9 mouse cellular contexts compared by ENCODE assay signal in the genomic region with DNA sequence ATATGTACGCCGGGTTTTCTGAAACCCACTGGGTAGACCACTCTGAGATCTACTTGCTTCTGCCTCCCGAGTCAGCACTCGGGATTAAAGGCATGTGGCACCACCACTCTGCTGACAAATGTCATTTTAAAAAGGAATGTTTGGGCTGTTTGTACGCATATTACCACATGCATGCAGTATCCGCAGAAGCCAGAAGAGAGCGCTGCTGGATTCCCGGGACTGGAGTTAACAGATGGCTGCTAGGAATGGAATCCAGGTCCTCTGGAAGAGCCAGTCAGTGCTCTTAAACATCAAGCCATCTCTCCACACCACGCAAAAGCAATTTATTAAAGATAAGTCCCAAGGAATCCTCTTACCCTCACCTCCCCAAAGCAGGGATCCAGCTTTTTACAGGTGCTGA. TPM values are rescaled to one million over a fixed set of nuclear protein-coding genes. Genes with fewer than 3 reads are reported as not detected.
DNase-seq lines count a peak whose midpoint lies in the region; ATAC-seq and TF ChIP-seq lines count a peak whose summit lies in the region.
"Had no signal": no experiment of that assay in that cellular context is flagged by ENCODE, and none has a peak within 500 bp of the region (broad histone marks: within the 10 kb centered on the region; RNA-seq: fewer than 3 reads in every experiment).

No protein-coding gene starts in this region.

- no peaks in the 10 kb centered on the region for H3K27me3 ChIP-seq in hindbrain, embryonic 10.5 days (ENCODE audit: insufficient read depth, poor library complexity, severe bottlenecking)
- H3K27me3 ChIP-seq in hindbrain, embryonic 16.5 days (replicated peaks; ENCODE audit: control insufficient read depth, insufficient read depth, low read length), result no peaks in the 10 kb centered on the region
- no peaks in the 10 kb centered on the region for H3K27me3 ChIP-seq in limb, embryonic 11.5 days (ENCODE audit: control insufficient read depth, insufficient read depth, low read length)

- no peak overlapping the region for H3K9ac ChIP-seq in hindbrain, embryonic 16.5 days (ENCODE audit: low read depth, low read length)
- no peak overlapping the region for H3K9ac ChIP-seq in limb, embryonic 11.5 days (ENCODE audit: low read length)

- no peak overlapping the region for H3K27ac ChIP-seq in hindbrain, embryonic 10.5 days
- no peak overlapping the region for H3K27ac ChIP-seq in hindbrain, embryonic 16.5 days (ENCODE audit: low read depth, low read length)
- no peak overlapping the region for H3K27ac ChIP-seq in bone marrow, adult 2 months (ENCODE audit: control insufficient read depth, insufficient read depth, low read depth, low read length, poor library complexity)
- no peak overlapping the region for H3K27ac ChIP-seq in limb, embryonic 11.5 days (replicated peaks; ENCODE audit: low read depth, low read length)

- H3K36me3 ChIP-seq in hindbrain, embryonic 10.5 days, result peaks cover 49% of the 10 kb centered on the region
- H3K36me3 ChIP-seq in hindbrain, embryonic 16.5 days (ENCODE audit: control insufficient read depth, insufficient read depth, low read length), result peaks cover 5% of the 10 kb centered on the region; the same call in 1 of the 2 replicates
- H3K36me3 ChIP-seq in limb, embryonic 11.5 days (ENCODE audit: control insufficient read depth, insufficient read depth, low read length), result peaks cover 6% of the 10 kb centered on the region; the same call in 1 of the 2 replicates

- DNase-seq in hindbrain, embryonic 10.5 days (ENCODE audit: low spot score), result peak; percentile 46
- peak; percentile 64 for DNase-seq in right cerebral cortex, postnatal 14 days
- DNase-seq in right cerebral cortex, postnatal 36 days (ENCODE audit: low spot score in 2 of 2), result no peak
- peak; percentile 67 for DNase-seq in limb, embryonic 11.5 days (ENCODE audit: low spot score)
- DNase-seq in gastrocnemius, postnatal 36 days, result no peak

- no peaks in the 10 kb centered on the region for H3K9me3 ChIP-seq in hindbrain, embryonic 10.5 days
- no peaks in the 10 kb centered on the region for H3K9me3 ChIP-seq in hindbrain, embryonic 16.5 days (ENCODE audit: control insufficient read depth, low read length)
- H3K9me3 ChIP-seq in limb, embryonic 11.5 days (ENCODE audit: control insufficient read depth, low read length), result no peaks in the 10 kb centered on the region

- H3K4me1 ChIP-seq in hindbrain, embryonic 10.5 days (replicated peaks), result no peaks in the 10 kb centered on the region; the same call in 1 of the 2 replicates
- no peaks in the 10 kb centered on the region for H3K4me1 ChIP-seq in hindbrain, embryonic 16.5 days (ENCODE audit: control insufficient read depth, insufficient read depth, low read depth, low read length)
- no peaks in the 10 kb centered on the region for H3K4me1 ChIP-seq in bone marrow, adult 2 months (ENCODE audit: control insufficient read depth, insufficient read depth, low read length)
- H3K4me1 ChIP-seq in limb, embryonic 11.5 days (ENCODE audit: control insufficient read depth, insufficient read depth, low read length), result no peaks in the 10 kb centered on the region

- 0 out of 2 replicates have a peak, but pooled peaks have one; percentile 3 for TF ChIP-seq CTCF in bone marrow, adult 2 months (IDR thresholded peaks at IDR 0.05; ENCODE audit: control insufficient read depth, insufficient read depth, low read length)

- H3K4me2 ChIP-seq in hindbrain, embryonic 16.5 days (ENCODE audit: low read length), result no peak overlapping the region
- H3K4me2 ChIP-seq in limb, embryonic 11.5 days (ENCODE audit: low read depth, severe bottlenecking), result no peak overlapping the region

- ATAC-seq in hindbrain, embryonic 16.5 days, result no peak
- no peak for ATAC-seq in limb, embryonic 11.5 days (ENCODE audit: insufficient number of reproducible peaks, low FRiP score, low TSS enrichment, low read depth)
- ATAC-seq in activated CD4-positive, CD25-positive, alpha-beta regulatory T cell, adult 4 months, result no peak

- intact Hi-C loops in gastrocnemius, postnatal 36 days (cut with DNase I), result no loop called here

- 75% methylated on average over 9 of the region's 9 CpGs for WGBS in hindbrain, embryonic 10.5 days
- WGBS in hindbrain, embryonic 16.5 days, result 74% methylated on average over 9 of the region's 9 CpGs
- 86% methylated on average over 9 of the region's 9 CpGs for WGBS in bone marrow, adult 2 months
- 75% methylated on average over 9 of the region's 9 CpGs for WGBS in limb, embryonic 11.5 days

- no peak overlapping the region for H3K4me3 ChIP-seq in hindbrain, embryonic 10.5 days
- no peak overlapping the region for H3K4me3 ChIP-seq in hindbrain, embryonic 16.5 days (ENCODE audit: low read length)
- no peak overlapping the region for H3K4me3 ChIP-seq in bone marrow, adult 2 months (replicated peaks; ENCODE audit: control insufficient read depth, low read depth, low read length)
- H3K4me3 ChIP-seq in limb, embryonic 11.5 days (ENCODE audit: low read depth, low read length), result no peak overlapping the region

- no peak for TF ChIP-seq POLR2A in bone marrow, adult 2 months (IDR thresholded peaks at IDR 0.05; ENCODE audit: borderline replicate concordance, control insufficient read depth, low read depth, low read length)

RNA-seq across cellular contexts. Expression of a gene that starts 31.4 kb away (rescaled TPM):
- 136 and 142 TPM in 2 replicates for polyA plus RNA-seq in hindbrain, embryonic 10.5 days (2016; fragmentation: Nextera tagmentation; extraction: Ambion mirVana)
- polyA plus RNA-seq in hindbrain, embryonic 16.5 days (2015; fragmentation: Nextera tagmentation; extraction: Ambion mirVana), result 92.7 and 102 TPM in 2 replicates
- polyA plus RNA-seq in bone marrow, adult 2 months (2011; ENCODE audit: insufficient read depth, insufficient read length, low replicate concordance, missing spikeins), result 9.9 and 14.7 TPM in 2 replicates
- polyA plus RNA-seq in limb, embryonic 11.5 days (2014; fragmentation: Nextera tagmentation; extraction: Ambion mirVana), result 162 and 179 TPM in 2 replicates
- polyA plus RNA-seq in activated CD4-positive, CD25-positive, alpha-beta regulatory T cell, adult 4 months (2017; shearing (Covaris generic)), result 100 to 1,000 TPM in 1 of 2 experiments, 10 to 100 TPM in 1; 91.1 to 128 TPM
- 10 to 100 TPM; 21.6 to 27.3 TPM for total RNA-seq in gastrocnemius, postnatal 36 days (2021)

RNA-seq across cellular contexts. Expression of a gene that starts 36.4 kb away (rescaled TPM):
- polyA plus RNA-seq in hindbrain, embryonic 10.5 days (2016; fragmentation: Nextera tagmentation; extraction: Ambion mirVana), result 0.07 and 0.20 TPM in 2 replicates
- 0.86 and 1.4 TPM in 2 replicates for polyA plus RNA-seq in hindbrain, embryonic 16.5 days (2015; fragmentation: Nextera tagmentation; extraction: Ambion mirVana)
- not detected in 2 replicates for polyA plus RNA-seq in bone marrow, adult 2 months (2011; ENCODE audit: insufficient read depth, insufficient read length, low replicate concordance, missing spikeins)
- 0.09 TPM in 2 replicates for polyA plus RNA-seq in limb, embryonic 11.5 days (2014; fragmentation: Nextera tagmentation; extraction: Ambion mirVana)
- polyA plus RNA-seq in activated CD4-positive, CD25-positive, alpha-beta regulatory T cell, adult 4 months (2017; shearing (Covaris generic)), result not detected
- not detected for total RNA-seq in gastrocnemius, postnatal 36 days (2021)
- total RNA-seq: hematopoietic stem cell, adult 5-6 weeks had no signal

Comparison
In these comparisons a context has a peak if more than half of its experiments do, and no peak if none do; other contexts are left out.
1. DNase-seq: peak in hindbrain, embryonic 10.5 days (single experiment), right cerebral cortex, postnatal 14 days (single experiment) and limb, embryonic 11.5 days (single experiment); none in right cerebral cortex, postnatal 36 days (0 of 2) and gastrocnemius, postnatal 36 days (0 of 2).